Mouse (Mus musculus): ENCODE measurements at regions not wholly inside any gene's neighbourhood (a gene's known extent, or its start where the extent isn't known, plus 50 kb on each side); places are given as distances from the start of the nearest gene placed in this dataset.

- Histone ChIP-seq H3K36me3 (ENCODE audit: insufficient read depth, low read length) (no peaks in the 10 kb centered on the region), H3K4me2 (ENCODE audit: low read depth, low read length) (no peak overlapping the region), H3K9ac (replicated peaks; ENCODE audit: low read length) (no peak overlapping the region), H3K9me3 (ENCODE audit: low read length) (no peaks in the 10 kb centered on the region), H3K4me1 (ENCODE audit: insufficient read depth, low read length) (no peaks in the 10 kb centered on the region), H3K27me3 (ENCODE audit: insufficient read depth, low read length) (no peaks in the 10 kb centered on the region), H3K4me3 (ENCODE audit: low read length) (no peak overlapping the region), H3K27ac (no peak overlapping the region)
- no peak for TF ChIP-seq CTCF (IDR thresholded peaks at IDR 0.05; ENCODE audit: low read depth)
- ATAC-seq (no peak), DNase-seq (ENCODE audit: low spot score) (no peak)
Measured at GRCm38 (mm10) chr6:101890655-101891054, 513.0 kb upstream of the Pdzrn3 start.

GRCm38 (mm10) chr6:101882938-101883337 lies 505.2 kb upstream of the Pdzrn3 start:
- Histone ChIP-seq H3K9ac (replicated peaks; ENCODE audit: low read length) (no peak overlapping the region), H3K27me3 (ENCODE audit: insufficient read depth, low read length) (no peaks in the 10 kb centered on the region), H3K4me3 (ENCODE audit: low read length) (no peak overlapping the region), H3K27ac (peak overlapping the region; percentile 36; the same call in 1 of the 2 replicates), H3K36me3 (ENCODE audit: insufficient read depth, low read length) (no peaks in the 10 kb centered on the region), H3K4me1 (ENCODE audit: insufficient read depth, low read length) (peaks cover 8% of the 10 kb centered on the region; the same call in 1 of the 2 replicates), H3K9me3 (ENCODE audit: low read length) (no peaks in the 10 kb centered on the region), H3K4me2 (ENCODE audit: low read depth, low read length) (no peak overlapping the region)
- 16% methylated on average over 4 of the region's 4 CpGs for WGBS
- no peak for TF ChIP-seq CTCF (IDR thresholded peaks at IDR 0.05; ENCODE audit: low read depth)
- ATAC-seq (peak; percentile 82), DNase-seq (ENCODE audit: low spot score) (peak; percentile 61)

GRCm38 (mm10) chr6:101874894-101875293 lies 497.2 kb upstream of the Pdzrn3 start:
- no peak overlapping the region for H3K4me3 ChIP-seq (ENCODE audit: low read length)
- no peak overlapping the region for H3K4me2 ChIP-seq (ENCODE audit: low read depth, low read length)
- WGBS, result 72% methylated on average over 1 of the region's 1 CpGs
- H3K9ac ChIP-seq (replicated peaks; ENCODE audit: low read length), result no peak overlapping the region
- ATAC-seq, result no peak
- no peaks in the 10 kb centered on the region for H3K27me3 ChIP-seq (ENCODE audit: insufficient read depth, low read length)
- DNase-seq (ENCODE audit: low spot score), result no peak
- H3K9me3 ChIP-seq (ENCODE audit: low read length), result no peaks in the 10 kb centered on the region
- H3K4me1 ChIP-seq (ENCODE audit: insufficient read depth, low read length), result no peaks in the 10 kb centered on the region
- no peaks in the 10 kb centered on the region for H3K36me3 ChIP-seq (ENCODE audit: insufficient read depth, low read length)
- TF ChIP-seq CTCF (IDR thresholded peaks at IDR 0.05; ENCODE audit: low read depth), result no peak
- H3K27ac ChIP-seq, result no peak overlapping the region

GRCm38 (mm10) chr6:101858895-101859294 lies 481.2 kb upstream of the Pdzrn3 start:
- Histone ChIP-seq H3K27ac (no peak overlapping the region), H3K9me3 (ENCODE audit: low read length) (no peaks in the 10 kb centered on the region), H3K4me1 (ENCODE audit: insufficient read depth, low read length) (no peaks in the 10 kb centered on the region), H3K27me3 (ENCODE audit: insufficient read depth, low read length) (no peaks in the 10 kb centered on the region), H3K9ac (replicated peaks; ENCODE audit: low read length) (no peak overlapping the region), H3K4me3 (ENCODE audit: low read length) (no peak overlapping the region), H3K4me2 (ENCODE audit: low read depth, low read length) (no peak overlapping the region), H3K36me3 (ENCODE audit: insufficient read depth, low read length) (no peaks in the 10 kb centered on the region)
- TF ChIP-seq CTCF (IDR thresholded peaks at IDR 0.05; ENCODE audit: low read depth), result no peak
- WGBS, result 74% methylated on average over 5 of the region's 5 CpGs
- ATAC-seq (no peak), DNase-seq (ENCODE audit: low spot score) (no peak)

GRCm38 (mm10) chr6:101840695-101841094 lies 463.0 kb upstream of the Pdzrn3 start:
- no peak overlapping the region for H3K4me2 ChIP-seq (ENCODE audit: low read depth, low read length)
- no peak for TF ChIP-seq CTCF (IDR thresholded peaks at IDR 0.05; ENCODE audit: low read depth)
- DNase-seq (ENCODE audit: low spot score) (no peak), ATAC-seq (no peak)
- no peaks in the 10 kb centered on the region; the same call in 1 of the 2 replicates for H3K9me3 ChIP-seq (ENCODE audit: low read length)
- H3K9ac ChIP-seq (replicated peaks; ENCODE audit: low read length), result no peak overlapping the region
- H3K27ac ChIP-seq, result no peak overlapping the region
- WGBS, result 85% methylated on average over 4 of the region's 4 CpGs
- no peaks in the 10 kb centered on the region for H3K36me3 ChIP-seq (ENCODE audit: insufficient read depth, low read length)
- H3K4me1 ChIP-seq (ENCODE audit: insufficient read depth, low read length), result no peaks in the 10 kb centered on the region
- no peak overlapping the region for H3K4me3 ChIP-seq (ENCODE audit: low read length)
- H3K27me3 ChIP-seq (ENCODE audit: insufficient read depth, low read length), result no peaks in the 10 kb centered on the region

- Histone ChIP-seq H3K9ac (replicated peaks; ENCODE audit: low read length) (no peak overlapping the region), H3K9me3 (ENCODE audit: low read length) (no peaks in the 10 kb centered on the region; the same call in 1 of the 2 replicates), H3K27me3 (ENCODE audit: insufficient read depth, low read length) (no peaks in the 10 kb centered on the region), H3K4me2 (ENCODE audit: low read depth, low read length) (no peak overlapping the region), H3K36me3 (ENCODE audit: insufficient read depth, low read length) (no peaks in the 10 kb centered on the region), H3K27ac (no peak overlapping the region), H3K4me3 (ENCODE audit: low read length) (no peak overlapping the region), H3K4me1 (ENCODE audit: insufficient read depth, low read length) (no peaks in the 10 kb centered on the region)
- ATAC-seq (no peak), DNase-seq (ENCODE audit: low spot score) (peak; percentile 66)
- no peak for TF ChIP-seq CTCF (IDR thresholded peaks at IDR 0.05; ENCODE audit: low read depth)
- 43% methylated on average over 6 of the region's 6 CpGs for WGBS
Measured at GRCm38 (mm10) chr6:101837563-101837962, 459.9 kb upstream of the Pdzrn3 start.

- WGBS, result 63% methylated on average over 2 of the region's 2 CpGs
- ATAC-seq, result no peak
- H3K36me3 ChIP-seq (ENCODE audit: insufficient read depth, low read length), result no peaks in the 10 kb centered on the region
- H3K9ac ChIP-seq (replicated peaks; ENCODE audit: low read length), result no peak overlapping the region
- no peaks in the 10 kb centered on the region for H3K9me3 ChIP-seq (ENCODE audit: low read length)
- no peak for TF ChIP-seq CTCF (IDR thresholded peaks at IDR 0.05; ENCODE audit: low read depth)
- H3K4me2 ChIP-seq (ENCODE audit: low read depth, low read length), result no peak overlapping the region
- H3K27me3 ChIP-seq (ENCODE audit: insufficient read depth, low read length), result no peaks in the 10 kb centered on the region
- DNase-seq (ENCODE audit: low spot score), result no peak
- no peak overlapping the region for H3K4me3 ChIP-seq (ENCODE audit: low read length)
- no peaks in the 10 kb centered on the region for H3K4me1 ChIP-seq (ENCODE audit: insufficient read depth, low read length)
- no peak overlapping the region for H3K27ac ChIP-seq
Measured at GRCm38 (mm10) chr6:101793986-101794385, 416.3 kb upstream of the Pdzrn3 start.

All from hindbrain, postnatal 0 days (tissue).